Mouse (Mus musculus) bone marrow macrophage, adult 2 months (primary cell): ENCODE measurements around the gene Sp7.

ENCODE experiments used
- CTCF ChIP-seq: IDR thresholded peaks from 2 replicates; pipeline ENCODE4 v1.5.1; 2012; ENCODE audit warnings: low read depth, mild to moderate bottlenecking, low read length, moderate library complexity
- POLR2A ChIP-seq: IDR thresholded peaks from 2 replicates; pipeline ENCODE4 v1.6.1; 2012; ENCODE audit warnings: mild to moderate bottlenecking, low read depth, low read length, borderline replicate concordance

DNA sequence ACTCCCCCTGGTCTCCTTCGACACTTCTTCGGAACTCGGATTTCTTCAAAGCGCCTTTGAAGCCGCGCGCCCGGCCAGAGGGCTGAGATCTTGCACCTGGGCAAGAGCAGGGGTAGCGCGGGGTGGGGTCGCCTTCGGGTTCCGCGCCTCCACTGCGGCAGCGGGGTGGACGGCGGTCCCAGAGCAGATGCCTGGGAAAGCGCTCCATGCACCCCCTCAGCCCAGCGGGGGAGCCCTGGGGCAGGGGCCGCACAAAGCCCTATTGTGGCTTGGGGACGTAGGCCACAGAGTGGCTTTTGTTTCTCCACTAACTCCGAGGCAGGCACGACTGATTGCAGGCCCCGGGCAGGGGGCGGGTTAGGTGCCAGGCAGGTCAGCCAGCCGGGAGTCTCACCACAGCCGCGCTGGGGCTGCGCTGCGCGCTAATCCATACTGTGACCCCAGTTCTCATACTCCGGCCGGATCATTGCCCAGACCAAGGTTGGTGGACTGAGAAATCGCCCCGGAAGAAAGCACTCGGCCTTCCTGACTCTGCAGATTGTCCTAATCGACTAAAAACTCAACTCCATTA lies 11.0 kb downstream of the Sp7 start:
- TF ChIP-seq CTCF (no peak), POLR2A (no peak)
